Mouse (Mus musculus): ENCODE results near the gene Zmynd10.
A peak's percentile ranks its signal among the peaks of the same experiment; 100 is the strongest.

The Zmynd10 gene

DNA sequence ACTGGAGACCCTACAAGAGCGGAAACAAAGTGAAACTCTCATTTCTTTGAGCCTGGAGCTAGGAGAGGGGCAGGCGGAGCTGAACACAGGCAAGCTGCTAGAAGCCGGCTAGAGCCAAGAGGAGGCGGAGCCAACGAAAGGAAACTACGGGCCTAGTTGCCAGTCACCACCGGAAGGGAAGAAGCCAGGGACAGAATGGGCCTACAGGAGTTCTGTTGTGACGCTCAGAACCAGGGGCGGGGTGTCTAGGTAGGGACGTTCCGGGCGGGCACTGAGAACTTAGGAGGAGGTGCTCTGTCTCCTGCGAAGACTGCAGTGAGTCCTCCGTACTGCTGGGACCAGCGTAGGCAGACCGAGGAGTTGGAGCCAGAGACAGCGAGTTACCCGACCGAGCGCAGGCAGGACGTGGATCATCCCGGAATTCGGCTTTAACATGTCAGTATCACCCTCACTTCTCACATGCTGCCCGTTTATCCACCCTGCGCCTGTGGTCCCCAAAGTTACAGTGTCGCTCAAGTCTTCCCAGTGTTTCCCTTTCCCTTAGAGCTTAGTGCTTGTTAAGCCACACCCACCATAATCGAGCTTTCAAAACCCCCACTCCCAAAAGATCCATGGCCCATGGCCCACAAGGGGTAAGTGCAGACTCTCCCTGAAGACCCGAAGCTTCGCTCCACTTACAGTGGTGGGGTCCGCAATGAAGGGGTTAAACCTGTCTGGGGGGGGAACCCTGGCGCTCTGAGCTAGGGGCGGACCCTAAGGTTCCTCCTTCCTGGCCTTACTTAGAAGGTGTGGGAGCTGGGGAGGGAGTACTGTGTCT, 33.6 kb downstream of the Zmynd10 start, which contains the start of gene Hyal3:
TSS of gene Hyal3 (plus strand) at position 318 of the 817 bp plus-strand sequence.
- DNase-seq: peak; percentile 93 to 96

DNA sequence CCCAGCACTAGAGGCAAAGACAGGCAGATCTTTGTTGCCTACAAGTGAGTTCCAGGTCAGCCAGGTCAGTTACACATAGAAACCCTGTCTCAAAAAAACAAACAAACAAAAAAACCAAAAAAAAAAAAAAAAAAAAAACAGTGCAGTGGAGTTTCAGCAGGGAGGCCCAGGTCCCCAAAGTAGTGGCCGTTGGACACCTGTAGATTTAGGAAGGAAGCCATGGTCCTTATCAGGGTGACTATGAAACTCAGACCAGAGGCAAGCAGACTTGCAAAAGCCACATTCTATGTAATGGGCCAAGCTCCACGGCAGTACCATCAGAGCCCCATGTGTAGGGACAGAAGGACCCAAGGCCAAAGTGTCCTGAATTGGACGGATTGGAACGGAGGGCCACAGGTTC, 34.5 kb downstream of the Zmynd10 start:
- no peak for DNase-seq

DNA sequence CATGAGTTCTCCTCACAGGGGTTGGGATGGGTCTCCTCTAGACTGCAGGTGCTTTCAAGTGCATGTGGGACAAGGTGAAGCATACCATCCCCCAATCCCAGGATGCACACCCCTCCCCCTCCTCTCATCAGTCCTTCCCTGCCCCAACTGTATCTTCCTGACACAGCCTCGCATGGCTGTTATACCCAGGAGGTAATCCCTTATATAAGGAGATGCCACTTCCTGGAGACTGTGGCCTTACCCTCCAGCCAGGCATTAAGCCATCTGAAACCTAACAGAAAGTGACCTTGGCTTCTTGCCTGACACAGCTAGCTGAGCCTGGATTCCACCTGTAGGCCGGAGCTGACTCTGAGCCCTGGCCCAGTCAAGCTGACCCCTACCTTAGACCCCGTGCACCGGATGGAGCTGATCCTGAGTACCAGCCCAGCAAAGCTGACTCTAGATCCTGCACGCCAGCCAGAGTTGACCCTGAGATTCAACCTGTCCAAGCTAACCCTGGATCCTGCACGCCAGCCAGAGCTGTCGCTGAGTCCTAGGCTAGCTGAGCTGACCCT, 35.5 kb downstream of the Zmynd10 start:
- no peak for DNase-seq

DNA sequence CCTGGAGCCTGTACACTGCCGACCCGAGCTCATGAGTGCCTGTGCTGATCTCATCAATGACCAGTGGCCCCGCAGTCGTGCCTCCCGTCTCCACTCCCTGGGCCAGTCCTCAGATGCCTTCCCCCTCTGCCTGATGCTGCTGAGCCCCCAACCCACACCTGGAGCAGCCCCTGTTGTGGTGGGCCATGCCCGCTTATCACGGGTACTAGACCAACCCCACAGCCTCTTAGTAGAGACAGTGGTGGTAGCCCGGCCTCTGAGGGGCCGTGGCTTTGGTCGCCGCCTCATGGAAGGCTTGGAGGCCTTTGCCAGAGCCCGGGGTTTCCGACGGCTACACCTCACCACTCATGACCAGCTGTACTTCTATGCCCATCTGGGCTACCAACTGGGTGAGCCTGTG, 36.1 kb downstream of the Zmynd10 start:
- no peak for DNase-seq

DNA sequence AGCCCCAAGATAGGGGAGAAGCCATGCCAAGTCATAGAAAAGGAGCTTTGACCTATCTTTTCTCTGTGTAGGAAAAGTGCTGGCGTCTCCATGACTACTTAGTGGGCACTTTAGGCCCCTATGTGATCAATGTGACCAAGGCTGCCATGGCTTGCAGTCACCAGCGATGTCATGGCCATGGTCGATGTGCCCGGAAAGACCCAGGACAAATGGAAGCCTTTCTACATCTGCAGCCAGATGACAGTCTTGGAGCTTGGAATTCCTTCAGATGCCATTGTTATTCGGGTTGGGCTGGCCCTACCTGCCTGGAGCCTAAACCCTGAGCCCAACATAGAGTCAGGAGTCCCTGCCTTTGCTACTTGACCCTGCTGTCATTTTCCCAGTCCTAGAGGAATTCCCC, 39.4 kb downstream of the Zmynd10 start:
- DNase-seq: no peak

DNA sequence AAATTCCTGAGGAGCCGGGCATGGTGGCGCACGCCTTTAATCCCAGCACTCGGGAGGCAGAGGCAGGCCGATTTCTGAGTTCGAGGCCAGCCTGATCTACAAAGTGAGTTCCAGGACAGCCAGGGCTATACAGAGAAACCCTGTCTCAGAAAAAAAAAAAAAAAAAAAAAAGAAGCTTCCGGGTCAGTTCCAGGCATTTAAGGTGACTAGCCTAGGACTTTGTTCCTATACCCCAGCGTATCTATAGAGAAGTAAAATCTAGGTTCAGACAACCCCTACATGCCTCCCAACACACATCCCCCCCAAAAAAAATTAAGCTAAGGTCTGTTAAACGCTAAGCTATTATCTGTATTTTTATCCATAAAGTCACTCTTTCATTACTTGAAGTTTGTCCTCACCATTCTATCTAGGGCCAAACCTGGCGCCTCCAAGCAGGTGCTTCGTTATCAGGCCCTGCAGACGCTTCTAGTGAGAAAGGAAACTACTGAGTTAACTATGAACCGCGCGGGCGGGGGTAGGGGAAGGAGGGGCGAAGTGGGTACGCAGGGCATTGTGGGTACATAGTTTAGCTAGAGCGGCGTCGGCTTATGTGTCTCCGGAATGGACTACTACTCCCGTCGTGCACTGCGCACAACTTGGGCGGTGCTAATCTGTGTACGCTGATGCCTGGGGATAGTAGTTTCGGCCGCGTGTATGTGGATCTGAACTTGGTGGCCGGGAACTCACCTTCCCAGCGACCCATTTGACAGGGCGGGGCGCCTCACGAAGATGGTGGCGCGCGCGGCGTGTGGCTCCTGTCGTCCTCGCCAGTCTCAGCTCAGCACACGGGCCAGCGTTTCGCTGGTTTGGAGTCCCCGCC, 40.1 kb downstream of the Zmynd10 start, which contains the start of gene Ifrd2:
TSS of gene Ifrd2 (plus strand) at position 669 of the 859 bp plus-strand sequence.
- DNase-seq: peak; percentile 98 to 99

DNA sequence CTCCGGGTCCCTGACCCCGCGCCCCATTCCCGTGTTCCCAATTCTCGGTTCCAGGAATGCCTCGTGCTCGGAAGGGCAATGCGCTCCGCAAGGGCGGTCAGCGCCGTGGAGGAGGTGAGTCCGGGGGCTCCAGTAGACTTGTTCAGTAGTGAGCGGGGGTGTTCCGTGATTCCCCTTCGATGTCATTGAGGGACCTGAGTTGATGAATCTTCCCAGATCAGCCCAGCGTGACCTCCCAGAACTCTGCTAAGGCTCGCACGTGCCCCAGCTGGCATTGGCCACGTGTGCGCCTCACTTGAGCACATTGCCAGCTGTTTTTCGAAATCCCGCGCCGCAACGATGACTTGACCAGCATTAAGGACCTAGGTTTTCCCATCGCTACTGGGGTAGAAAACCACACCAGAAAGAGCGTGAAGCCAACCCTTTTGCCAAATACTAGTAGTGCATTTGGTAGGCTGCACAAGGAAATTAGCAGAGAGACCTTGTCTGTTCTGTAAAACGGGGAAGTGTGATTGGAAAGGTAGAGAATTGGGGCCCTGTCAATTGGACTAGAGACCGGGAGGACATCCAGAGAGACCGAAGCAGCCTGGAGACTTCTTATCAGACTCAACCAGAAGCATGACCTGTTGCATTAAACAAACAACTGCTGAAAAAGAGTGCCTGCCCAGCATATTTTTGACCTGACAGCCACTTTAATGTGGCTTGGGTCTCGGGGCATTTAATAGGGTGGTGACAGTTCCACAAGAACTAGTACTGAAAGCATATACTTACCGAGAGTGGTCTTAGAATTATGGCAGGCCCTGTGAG, 40.9 kb downstream of the Zmynd10 start:
- peak; percentile 59 to 62 for DNase-seq

DNA sequence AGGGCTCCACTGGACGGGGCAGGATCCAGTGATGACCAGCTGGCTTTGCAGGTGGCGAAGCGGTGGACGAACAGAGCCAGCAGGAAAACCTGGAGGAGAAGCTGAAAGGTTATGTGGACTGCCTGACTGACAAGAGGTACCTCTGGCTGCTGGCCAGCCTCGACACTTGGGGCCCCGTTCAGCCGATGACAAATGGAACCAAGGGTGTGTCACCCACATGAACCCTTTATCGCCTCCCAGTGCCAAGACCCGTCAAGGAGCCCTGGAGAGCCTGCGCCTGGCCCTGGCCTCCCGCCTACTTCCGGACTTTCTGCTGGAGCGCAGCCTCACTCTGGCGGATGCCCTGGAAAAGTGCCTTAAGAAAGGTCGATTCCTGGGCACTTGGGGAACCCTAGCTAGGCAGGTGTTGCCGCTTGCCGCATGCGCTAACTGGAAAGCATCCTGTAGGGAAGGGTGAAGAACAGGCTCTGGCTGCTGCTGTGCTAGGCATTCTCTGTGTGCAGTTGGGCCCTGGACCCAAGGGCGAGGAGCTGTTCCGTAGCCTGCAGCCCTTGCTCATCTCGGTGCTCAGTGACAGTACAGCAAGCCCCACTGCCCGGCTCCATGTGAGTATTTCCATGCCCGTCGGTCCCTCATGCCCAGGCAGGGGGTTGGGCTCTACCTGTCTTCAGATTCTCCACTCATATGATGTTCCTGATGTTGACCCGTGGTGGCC, 43.1 kb downstream of the Zmynd10 start:
- DNase-seq: peak; percentile 78 to 90

DNA sequence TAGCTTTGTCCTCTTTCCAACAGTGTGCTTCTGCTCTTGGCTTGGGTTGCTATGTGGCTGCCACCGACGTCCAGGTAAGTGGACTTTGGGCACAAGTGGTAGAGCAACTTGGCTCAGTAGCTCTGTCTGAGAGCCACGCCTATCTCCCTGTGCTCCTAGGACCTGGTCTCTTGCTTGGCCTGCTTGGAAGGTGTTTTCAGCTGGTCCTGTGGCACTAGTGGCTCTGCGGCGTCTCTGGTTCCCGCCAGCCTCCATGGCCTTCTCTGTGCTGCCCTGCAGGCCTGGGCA, 43.6 kb downstream of the Zmynd10 start:
- DNase-seq: peak in 1 of 2 experiments; percentile 50

DNA sequence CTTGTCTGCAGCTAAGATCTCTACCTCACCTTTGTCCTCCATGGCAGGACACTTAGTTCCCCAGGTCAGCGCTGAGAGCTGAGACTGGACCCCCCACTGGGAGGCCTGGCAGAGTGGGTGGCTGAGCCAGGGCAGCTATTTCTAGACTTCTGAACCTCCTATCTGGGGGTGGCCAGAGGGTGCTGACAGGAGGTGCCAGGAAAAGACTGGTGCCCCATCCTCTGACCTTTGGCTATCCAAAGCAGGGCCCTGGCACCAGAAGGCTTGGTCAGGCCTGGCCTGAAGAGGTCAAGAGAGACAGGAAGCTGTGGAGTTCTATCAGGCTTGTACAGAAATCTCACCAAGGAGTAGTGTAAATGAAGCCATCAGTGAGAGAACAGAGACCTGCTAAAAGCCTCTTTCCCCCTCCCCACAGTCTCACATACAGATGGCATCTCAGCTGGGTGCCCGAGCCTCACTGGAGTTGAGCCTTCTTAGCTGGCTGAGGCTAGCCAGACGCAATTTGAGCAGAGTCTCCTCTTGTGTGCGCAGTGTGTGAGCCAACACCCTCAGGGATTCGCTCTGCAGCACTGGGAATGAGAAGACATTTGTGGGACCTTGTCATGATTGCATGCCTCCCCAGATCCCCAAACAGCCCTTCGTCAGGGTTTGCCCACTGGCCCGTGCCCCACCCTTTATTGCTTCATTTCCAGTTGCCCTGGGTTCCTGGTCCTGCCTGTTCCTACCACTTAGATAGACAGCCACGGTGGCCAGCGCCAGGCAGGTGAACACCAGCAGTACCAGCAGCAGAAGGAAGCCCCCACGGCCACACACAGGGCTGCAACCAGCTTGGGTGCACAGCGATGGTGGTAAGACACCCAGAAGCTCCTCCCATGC, 46.2 kb downstream of the Zmynd10 start:
- DNase-seq: no peak

DNA sequence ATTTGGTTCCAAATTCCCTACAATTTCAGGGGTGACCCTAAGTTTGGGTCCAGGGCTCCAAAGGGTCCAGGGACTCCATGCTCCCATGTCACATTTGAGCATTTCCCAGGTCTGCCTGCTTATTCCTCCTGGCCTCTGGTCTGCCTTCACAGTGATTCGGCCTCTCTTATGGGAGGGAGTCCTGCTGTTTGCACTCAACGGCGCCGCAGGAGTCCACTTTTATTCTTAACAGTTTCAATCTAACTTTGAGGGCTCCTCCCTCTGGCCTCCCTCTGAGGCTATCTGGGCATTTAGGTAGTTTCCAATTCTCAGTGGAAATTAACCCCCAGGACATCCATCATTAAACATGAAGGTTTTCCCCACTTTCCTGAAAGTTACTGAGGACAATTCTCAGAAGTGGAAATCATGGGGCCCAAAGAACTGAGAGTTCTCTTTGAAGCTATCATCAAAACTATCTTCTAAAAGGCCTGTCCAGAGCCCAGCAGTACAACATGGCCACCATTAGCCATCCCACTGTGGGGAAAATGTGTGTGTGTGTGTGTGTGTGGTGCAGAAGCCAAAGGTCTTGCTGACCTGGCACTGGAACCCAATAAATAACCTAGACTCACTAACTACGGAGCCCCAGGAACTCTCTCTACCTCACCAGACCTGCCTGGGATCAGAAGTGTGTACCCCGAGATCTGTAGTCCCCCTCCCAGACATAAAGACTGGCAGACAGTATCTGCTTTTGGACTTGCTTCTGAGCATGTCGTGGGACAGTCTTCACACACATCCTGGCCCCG, 47.4 kb downstream of the Zmynd10 start:
- no peak for DNase-seq

DNA sequence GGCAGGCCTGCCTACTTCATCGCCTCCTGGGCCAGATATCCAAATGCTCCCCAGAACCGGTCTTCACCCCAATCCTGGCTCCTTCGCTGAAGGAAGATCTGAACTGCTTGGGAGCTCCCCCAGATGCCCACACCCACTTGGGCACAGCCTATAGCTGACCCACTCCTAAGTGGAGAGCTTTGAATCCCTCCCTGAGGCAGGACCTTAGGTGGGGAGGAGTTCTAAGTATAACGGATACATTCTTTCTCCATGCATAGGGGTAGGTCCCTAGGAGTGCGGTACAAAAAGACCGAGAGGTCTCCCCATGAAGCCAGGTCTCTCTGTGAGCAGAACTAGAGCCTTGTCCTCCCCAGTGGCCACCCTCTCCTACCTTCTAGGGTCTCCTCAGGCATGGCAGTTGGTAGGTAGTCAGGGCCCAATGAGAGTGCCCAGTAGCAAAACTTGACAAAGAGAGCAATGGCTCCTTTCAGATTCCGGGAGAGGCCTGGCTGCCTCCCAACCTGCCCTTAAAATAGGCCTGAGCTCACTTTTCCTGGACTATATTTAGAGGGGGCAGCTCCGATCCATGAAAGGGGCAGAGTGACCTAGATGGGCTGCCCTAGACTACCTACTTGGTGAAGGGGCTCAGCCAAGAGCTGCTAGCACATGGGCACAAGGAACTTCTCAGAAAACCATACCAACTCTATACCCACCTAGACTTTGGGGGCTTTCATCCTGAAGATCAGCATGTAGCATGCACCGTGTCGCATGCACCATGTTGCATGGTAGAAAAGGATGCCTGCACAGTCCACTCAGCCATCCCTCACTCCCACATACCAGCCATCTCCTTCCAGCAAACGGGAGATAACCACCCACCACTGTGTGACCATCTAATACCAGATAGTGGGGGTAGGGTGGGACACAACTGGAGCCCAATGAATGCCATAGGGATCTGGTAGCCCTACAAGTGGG, 49.8 kb downstream of the Zmynd10 start:
- no peak for DNase-seq

DNA sequence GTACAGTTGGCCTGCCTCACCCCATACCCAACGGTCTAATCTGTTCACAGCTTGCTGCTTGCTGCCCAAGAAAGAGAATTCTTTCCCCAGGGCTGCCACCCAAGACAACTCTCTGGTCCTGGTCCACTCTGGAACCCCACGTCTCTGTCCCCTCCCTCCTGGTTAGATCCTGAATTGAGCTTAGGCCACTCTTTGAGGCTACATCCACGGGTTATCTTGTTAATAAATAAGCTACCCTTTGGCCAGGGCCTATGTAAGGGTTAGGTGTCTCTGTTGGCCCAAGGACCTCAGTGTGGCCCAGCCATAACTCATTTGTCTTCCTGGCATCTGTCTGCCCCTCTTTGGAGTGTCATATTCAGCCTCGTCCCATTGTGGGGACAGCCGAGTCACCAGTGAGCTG, 51.3 kb downstream of the Zmynd10 start:
- no peak for DNase-seq

DNA sequence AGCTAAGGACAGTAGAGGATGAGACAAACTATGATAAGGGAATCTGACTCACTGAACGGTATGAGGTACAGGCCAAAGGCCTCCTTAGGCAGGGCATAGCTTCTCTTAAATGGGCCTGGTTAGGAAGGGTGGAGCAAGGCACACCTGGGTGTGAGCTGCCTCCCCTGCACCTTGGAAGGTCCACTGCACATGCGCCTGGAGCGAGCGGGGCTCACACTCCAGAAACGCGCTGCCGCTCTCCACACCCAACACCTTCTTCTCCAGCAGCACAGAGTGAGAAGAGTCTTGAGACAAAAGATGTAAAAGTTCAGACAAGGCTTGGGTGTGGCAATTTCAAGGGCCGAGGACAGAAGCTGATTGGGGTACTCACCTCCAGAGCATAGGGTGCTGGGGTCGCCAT, 52.3 kb downstream of the Zmynd10 start:
- no peak for DNase-seq

DNA sequence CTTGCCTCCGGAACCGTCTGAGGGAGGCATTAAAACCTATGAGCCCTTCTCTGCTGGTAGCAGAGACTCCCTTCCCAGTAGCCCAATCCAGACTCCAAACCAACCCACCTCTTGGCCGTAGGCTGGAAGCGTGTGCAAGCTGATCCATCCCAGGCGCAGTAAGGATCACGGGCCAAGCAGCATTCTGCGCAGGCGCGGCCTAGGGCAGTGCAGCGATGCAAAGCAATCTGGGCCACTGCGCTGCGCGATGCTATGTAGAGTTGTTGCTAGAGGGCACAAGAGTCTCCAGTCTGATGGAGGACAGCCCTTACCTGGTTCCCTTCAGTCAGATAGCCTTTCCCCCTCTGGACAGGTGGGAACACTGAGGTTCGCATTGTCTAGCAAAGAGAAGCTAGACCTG, 52.7 kb downstream of the Zmynd10 start:
- no peak for DNase-seq

DNA sequence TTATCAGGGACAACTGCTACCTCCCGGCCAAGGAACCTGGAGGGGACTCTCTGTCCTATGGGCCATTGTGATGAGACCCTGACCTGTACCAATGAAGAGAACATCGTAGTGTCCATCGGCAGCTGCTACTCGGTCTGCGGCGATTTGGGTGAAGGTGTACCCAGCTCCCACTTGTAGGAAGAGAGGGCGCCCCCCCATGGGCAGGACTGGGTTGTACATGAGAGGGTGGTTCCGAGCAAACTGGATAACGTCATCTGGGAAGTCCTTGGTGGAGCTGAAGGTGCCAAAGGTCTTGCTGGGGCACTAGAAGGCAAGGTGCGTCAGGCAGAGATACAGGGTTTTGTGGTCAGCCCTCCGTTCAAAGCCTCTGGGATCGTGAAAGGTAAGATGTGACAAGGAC, 53.6 kb downstream of the Zmynd10 start:
- DNase-seq: peak in 1 of 2 experiments; percentile 47
